Mouse (Mus musculus) cortical plate, adult 2 months (tissue): ENCODE measurements around the gene Plscr4.

Source experiments
- CTCF ChIP-seq: fragments of 200-500 bp; IDR thresholded peaks from 2 replicates; pipeline ENCODE4 v1.5.1; 2011; ENCODE audit warnings: mild to moderate bottlenecking, control low read depth, low read length; ENCODE audit not compliant: insufficient read depth; ENCODE audit errors: extremely low read depth
- POLR2A ChIP-seq: fragments of 200-500 bp; IDR thresholded peaks from 2 replicates; pipeline ENCODE4 v1.6.1; 2011; ENCODE audit warnings: mild to moderate bottlenecking, low read length, control low read depth; ENCODE audit not compliant: insufficient read depth; ENCODE audit errors: extremely low read depth

- TF ChIP-seq CTCF (no peak), POLR2A (no peak)
Measured at GRCm38 (mm10) chr9:92520751-92521150, 63.6 kb downstream of the Plscr4 start.
